Mouse (Mus musculus): ENCODE results near the gene Dbnl.

DNA sequence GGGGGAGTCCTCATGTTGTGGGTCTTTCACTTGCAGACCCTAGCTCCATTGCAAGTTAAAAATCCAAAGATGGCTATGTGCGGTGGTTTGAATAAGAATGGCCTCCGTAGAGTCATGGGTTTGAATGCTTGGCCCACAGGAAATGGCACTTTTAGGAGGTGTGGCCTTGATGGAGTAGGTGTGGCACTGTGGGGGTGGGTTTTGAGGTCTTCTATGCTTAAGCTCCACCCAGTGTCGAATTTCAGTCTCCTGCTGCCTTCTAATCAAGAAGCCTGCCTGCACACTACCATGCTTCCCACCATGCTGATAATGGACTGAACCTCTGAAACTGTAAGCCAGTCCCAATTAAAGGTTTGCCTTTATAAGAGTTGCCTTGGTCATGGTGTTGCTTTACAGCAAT is 54.8 kb downstream of the Dbnl start:
- no peak for TF ChIP-seq POLR2A (IDR thresholded peaks at IDR 0.05; ENCODE audit: borderline replicate concordance, insufficient read depth, low read length)
- TF ChIP-seq CTCF (IDR thresholded peaks at IDR 0.05; ENCODE audit: borderline replicate concordance, insufficient read depth, low read depth, low read length) = no peak

All from cerebellum, adult 2 months (tissue).